In the genomic region with DNA sequence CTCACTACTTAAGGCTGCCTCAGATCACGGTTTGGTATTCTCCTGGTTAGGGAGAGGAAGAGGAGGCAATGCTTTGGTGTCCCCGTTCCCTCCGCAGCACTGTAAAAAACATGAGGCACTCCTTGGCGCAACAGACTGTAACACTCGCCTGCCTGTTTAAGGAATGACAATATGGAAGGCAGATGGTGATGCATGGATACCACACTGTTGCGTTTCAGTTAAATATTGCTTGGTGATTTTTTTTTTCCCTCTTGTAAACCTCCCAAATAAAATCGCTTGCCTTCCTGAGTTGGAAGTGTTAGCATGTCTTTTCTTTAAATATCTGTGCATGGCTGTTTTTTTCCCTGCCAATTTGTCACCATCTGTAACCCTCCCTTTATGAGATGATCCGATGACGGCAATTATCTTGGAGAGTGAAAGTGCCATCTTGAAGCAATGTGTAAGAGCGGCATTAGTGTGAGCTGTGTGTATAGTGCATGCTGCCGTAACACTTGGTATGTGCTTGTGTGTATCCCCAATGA, we compare ENCODE assay signal across 10 mouse cellular contexts. TPM values are rescaled to one million over a fixed set of nuclear protein-coding genes. Genes with fewer than 3 reads are reported as not detected.
DNase-seq lines count a peak whose midpoint lies in the region; ATAC-seq and TF ChIP-seq lines count a peak whose summit lies in the region.
"Had no signal": no experiment of that assay in that cellular context is flagged by ENCODE, and none has a peak within 500 bp of the region (broad histone marks: within the 10 kb centered on the region; RNA-seq: fewer than 3 reads in every experiment).

No protein-coding gene starts in this region.

- TF ChIP-seq CTCF in layer of hippocampus, adult 2 months (conservative IDR thresholded peaks at IDR 0.05) = no peak

- no peak for ATAC-seq in kidney, embryonic 15.5 days (replicated peaks; ENCODE audit: low FRiP score)
- ATAC-seq in embryonic facial prominence, embryonic 12.5 days (ENCODE audit: insufficient number of reproducible peaks, insufficient read depth, low FRiP score, low TSS enrichment) = no peak
- ATAC-seq in neural tube, embryonic 12.5 days (ENCODE audit: low FRiP score, low read depth) = no peak

- no peaks in the 10 kb centered on the region for H3K36me3 ChIP-seq in kidney, embryonic 15.5 days
- no peaks in the 10 kb centered on the region for H3K36me3 ChIP-seq in embryonic facial prominence, embryonic 12.5 days
- no peaks in the 10 kb centered on the region for H3K36me3 ChIP-seq in neural tube, embryonic 12.5 days
- H3K36me3 ChIP-seq: liver, embryonic 13.5 days had no signal

- no peak for DNase-seq in kidney, postnatal 4 days
- peak; percentile 41 to 61 for DNase-seq in layer of hippocampus, adult 2 months (ENCODE audit: low spot score in 2 of 2)
- no peak for DNase-seq in natural killer cell, adult 2 months (ENCODE audit: low spot score in 2 of 2)
- no peak for DNase-seq in kidney, adult 8-10 months
- DNase-seq in thymus, postnatal 10 days (ENCODE audit: low spot score in 2 of 2) = no peak
- DNase-seq: liver, embryonic 13.5 days had no signal

- WGBS in kidney, embryonic 15.5 days = 54% methylated on average over 11 of the region's 11 CpGs
- WGBS in embryonic facial prominence, embryonic 12.5 days = 49% methylated on average over 11 of the region's 11 CpGs
- 49% methylated on average over 11 of the region's 11 CpGs for WGBS in neural tube, embryonic 12.5 days

- H3K4me2 ChIP-seq in kidney, embryonic 15.5 days = peak overlapping the region; percentile 89
- H3K4me2 ChIP-seq in embryonic facial prominence, embryonic 12.5 days (replicated peaks) = peak overlapping the region; percentile 93; the same call in 1 of the 2 replicates
- H3K4me2 ChIP-seq in neural tube, embryonic 12.5 days (replicated peaks) = peak overlapping the region; percentile 96; the same call in 1 of the 2 replicates

- no peaks in the 10 kb centered on the region for H3K9me3 ChIP-seq in kidney, embryonic 15.5 days (replicated peaks)
- no peaks in the 10 kb centered on the region for H3K9me3 ChIP-seq in embryonic facial prominence, embryonic 12.5 days
- H3K9me3 ChIP-seq in neural tube, embryonic 12.5 days = no peaks in the 10 kb centered on the region
- H3K9me3 ChIP-seq: liver, embryonic 13.5 days had no signal

- no peak overlapping the region for H3K4me3 ChIP-seq in kidney, embryonic 15.5 days (replicated peaks)
- H3K4me3 ChIP-seq in embryonic facial prominence, embryonic 12.5 days = no peak overlapping the region
- H3K4me3 ChIP-seq in layer of hippocampus, adult 2 months = peak overlapping the region; percentile 71
- H3K4me3 ChIP-seq in neural tube, embryonic 12.5 days = no peak overlapping the region

- peaks cover 13% of the 10 kb centered on the region for H3K4me1 ChIP-seq in kidney, embryonic 15.5 days
- no peaks in the 10 kb centered on the region for H3K4me1 ChIP-seq in embryonic facial prominence, embryonic 12.5 days
- 0 out of 2 replicates have a peak, but pooled peaks cover 2% of the 10 kb centered on the region for H3K4me1 ChIP-seq in neural tube, embryonic 12.5 days

- no peak overlapping the region for H3K27ac ChIP-seq in kidney, embryonic 15.5 days
- H3K27ac ChIP-seq in embryonic facial prominence, embryonic 12.5 days = no peak overlapping the region
- no peak overlapping the region for H3K27ac ChIP-seq in layer of hippocampus, adult 2 months
- no peak overlapping the region for H3K27ac ChIP-seq in neural tube, embryonic 12.5 days
- H3K27ac ChIP-seq: liver, embryonic 13.5 days had no signal

- H3K27me3 ChIP-seq in kidney, embryonic 15.5 days = peaks cover 31% of the 10 kb centered on the region
- H3K27me3 ChIP-seq in embryonic facial prominence, embryonic 12.5 days = peaks cover 11% of the 10 kb centered on the region
- H3K27me3 ChIP-seq in neural tube, embryonic 12.5 days (replicated peaks) = no peaks in the 10 kb centered on the region

- no peak overlapping the region for H3K9ac ChIP-seq in kidney, embryonic 15.5 days
- H3K9ac ChIP-seq in embryonic facial prominence, embryonic 12.5 days = no peak overlapping the region
- no peak overlapping the region for H3K9ac ChIP-seq in neural tube, embryonic 12.5 days
- H3K9ac ChIP-seq: liver, embryonic 13.5 days had no signal

RNA-seq across cellular contexts. Expression of gene Ece2, which starts 0.7 kb away (rescaled TPM):
- 4.0 TPM in 2 replicates for polyA plus RNA-seq in kidney, embryonic 15.5 days (2015; fragmentation: Nextera tagmentation; extraction: Ambion mirVana)
- polyA plus RNA-seq in embryonic facial prominence, embryonic 12.5 days (2016; fragmentation: Nextera tagmentation; extraction: Ambion mirVana) = 7.5 and 7.7 TPM in 2 replicates
- 10 to 100 TPM; 34.4 to 36.1 TPM for total RNA-seq in layer of hippocampus, adult 2 months (2021)
- polyA plus RNA-seq in neural tube, embryonic 12.5 days (2016; fragmentation: Nextera tagmentation; extraction: Ambion mirVana) = 6.9 and 8.0 TPM in 2 replicates

RNA-seq across cellular contexts. Expression of gene Camk2n2, which starts 7.8 kb away (rescaled TPM):
- polyA plus RNA-seq in kidney, embryonic 15.5 days (2015; fragmentation: Nextera tagmentation; extraction: Ambion mirVana) = 1.4 and 1.5 TPM in 2 replicates
- 2.1 and 2.4 TPM in 2 replicates for polyA plus RNA-seq in embryonic facial prominence, embryonic 12.5 days (2016; fragmentation: Nextera tagmentation; extraction: Ambion mirVana)
- total RNA-seq in layer of hippocampus, adult 2 months (2021) = 10 to 100 TPM; 69.1 to 84.4 TPM
- polyA plus RNA-seq in neural tube, embryonic 12.5 days (2016; fragmentation: Nextera tagmentation; extraction: Ambion mirVana) = 11.9 and 12.3 TPM in 2 replicates

RNA-seq across cellular contexts. Expression of gene Alg3, which starts 17.4 kb away (rescaled TPM):
- 42.6 and 43.8 TPM in 2 replicates for polyA plus RNA-seq in kidney, embryonic 15.5 days (2015; fragmentation: Nextera tagmentation; extraction: Ambion mirVana)
- 36.9 and 39.9 TPM in 2 replicates for polyA plus RNA-seq in embryonic facial prominence, embryonic 12.5 days (2016; fragmentation: Nextera tagmentation; extraction: Ambion mirVana)
- 10 to 100 TPM in 1 of 2 experiments, 1 to 10 TPM in 1; 9.7 to 15.4 TPM for total RNA-seq in layer of hippocampus, adult 2 months (2021)
- 43.3 and 44.5 TPM in 2 replicates for polyA plus RNA-seq in neural tube, embryonic 12.5 days (2016; fragmentation: Nextera tagmentation; extraction: Ambion mirVana)

RNA-seq across cellular contexts. Expression of gene Gm49333, which starts 17.5 kb away (rescaled TPM):
- polyA plus RNA-seq in kidney, embryonic 15.5 days (2015; fragmentation: Nextera tagmentation; extraction: Ambion mirVana) = not detected in 2 replicates
- not detected in 2 replicates for polyA plus RNA-seq in embryonic facial prominence, embryonic 12.5 days (2016; fragmentation: Nextera tagmentation; extraction: Ambion mirVana)
- not detected for total RNA-seq in layer of hippocampus, adult 2 months (2021)
- not detected in 2 replicates for polyA plus RNA-seq in neural tube, embryonic 12.5 days (2016; fragmentation: Nextera tagmentation; extraction: Ambion mirVana)
- total RNA-seq: adrenal gland, postnatal 14 days had no signal
- polyA plus RNA-seq: liver, embryonic 13.5 days had no signal

RNA-seq across cellular contexts. Expression of gene Eef1akmt4, which starts 17.5 kb away (rescaled TPM):
- polyA plus RNA-seq in kidney, embryonic 15.5 days (2015; fragmentation: Nextera tagmentation; extraction: Ambion mirVana) = 32.4 TPM in 2 replicates
- polyA plus RNA-seq in embryonic facial prominence, embryonic 12.5 days (2016; fragmentation: Nextera tagmentation; extraction: Ambion mirVana) = 30.5 and 31.4 TPM in 2 replicates
- total RNA-seq in layer of hippocampus, adult 2 months (2021) = 1 to 10 TPM; 2.4 to 3.2 TPM
- 18.7 and 21.2 TPM in 2 replicates for polyA plus RNA-seq in neural tube, embryonic 12.5 days (2016; fragmentation: Nextera tagmentation; extraction: Ambion mirVana)

Comparison
In these comparisons a context has a peak if more than half of its experiments do, and no peak if none do; other contexts are left out.
1. DNase-seq: peak in layer of hippocampus, adult 2 months (2 of 2); none in kidney, postnatal 4 days (0 of 2), natural killer cell, adult 2 months (0 of 2), kidney, adult 8-10 months (0 of 2) and thymus, postnatal 10 days (0 of 2).
2. Peak in every context shown above with its lines, with median percentiles within 50 percentile points of each other: H3K4me2 ChIP-seq.